Mouse (Mus musculus) adrenal gland, postnatal 10 days (tissue): ENCODE results near the gene Rpusd3. TPM values are rescaled to one million over a fixed set of nuclear protein-coding genes. Genes with fewer than 3 reads are reported as not detected.
A peak's percentile ranks its signal among the peaks of the same experiment; 100 is the strongest.

Experiments
- DNase-seq: peaks from one replicate; pipeline ENCODE4 v3.0.0; 2021; ENCODE audit warnings: mixed read lengths
- microRNA-seq: library from miRNA; unstranded; fragments of <30 nt; microRNA quantifications from one replicate; pipeline ENCODE4 v1.2.0, GENCODE M21; 2021
- total RNA-seq, 2 experiments: library from RNA; stranded (reverse); gene quantifications; 2 replicates each; pipeline ENCODE4 v1.2.3; 2021

Rpusd3 gene
- total RNA-seq, 2 experiments from 2014 or later, result 16.4 to 24.4 TPM

- DNase-seq, result no peak
These were observed 33.9 kb downstream of the Rpusd3 start for GRCm38 (mm10) chr6:113385160-113385714.

GRCm38 (mm10) chr6:113384351-113384927 lies 34.7 kb downstream of the Rpusd3 start:
- no peak for DNase-seq

GRCm38 (mm10) chr6:113380480-113380879 lies 38.7 kb downstream of the Rpusd3 start:
- no peak for DNase-seq

- DNase-seq, result no peak
These were observed 39.9 kb downstream of the Rpusd3 start for GRCm38 (mm10) chr6:113379246-113379645.

- peak; percentile 92 for DNase-seq
These were observed 41.4 kb downstream of the Rpusd3 start, which contains the start of the genes Tada3 and Arpc4 for GRCm38 (mm10) chr6:113377496-113378385. TSS of gene Tada3 (minus strand) at chr6:113377883. TSS of gene Arpc4 (plus strand) at chr6:113378115.

GRCm38 (mm10) chr6:113377172-113377495 lies 42.0 kb downstream of the Rpusd3 start:
- DNase-seq, result no peak

- DNase-seq, result peak; percentile 44
These were observed 45.6 kb downstream of the Rpusd3 start for GRCm38 (mm10) chr6:113373491-113373890.

GRCm38 (mm10) chr6:113370194-113370929 lies 48.8 kb downstream of the Rpusd3 start:
- DNase-seq, result no peak

- DNase-seq, result no peak
These were observed 50.6 kb downstream of the Rpusd3 start for GRCm38 (mm10) chr6:113368577-113368976.

GRCm38 (mm10) chr6:113368124-113368523 lies 51.0 kb downstream of the Rpusd3 start:
- no peak for DNase-seq

GRCm38 (mm10) chr6:113367574-113367973 lies 51.6 kb downstream of the Rpusd3 start:
- no peak for DNase-seq

- DNase-seq, result no peak
These were observed 52.5 kb downstream of the Rpusd3 start for GRCm38 (mm10) chr6:113366639-113367038.

Small RNA genes within 50 kb of the gene (microRNA-seq; reads per million reads assigned to microRNA genes)
- gene Gm24387, result not detected

Other genes with a start within 250 kb of the Rpusd3 start
- gene Lhfpl4, start 224.0 kb downstream of the Rpusd3 start, total RNA-seq, result 1 to 10 TPM; 3.2 to 4.8 TPM
- 10 to 100 TPM; 27.4 to 35.3 TPM for gene Mtmr14, start 181.5 kb downstream of the Rpusd3 start, total RNA-seq
- gene Cpne9, start 137.0 kb downstream of the Rpusd3 start, total RNA-seq, result 1 to 10 TPM in 1 of 2 experiments, under 1 TPM in 1; 0.90 to 1.2 TPM
- gene Brpf1, start 112.2 kb downstream of the Rpusd3 start, total RNA-seq, result 10 to 100 TPM; 32.6 to 37.2 TPM
- 10 to 100 TPM; 11.9 to 12.0 TPM for gene Ogg1, start 92.4 kb downstream of the Rpusd3 start, total RNA-seq
- 10 to 100 TPM; 47.1 to 50.3 TPM for gene Camk1, start 75.4 kb downstream of the Rpusd3 start, total RNA-seq
- 10 to 100 TPM; 30.5 to 37.1 TPM for gene Tada3, start 41.5 kb downstream of the Rpusd3 start, total RNA-seq
- 100 to 1,000 TPM; 181 to 183 TPM for gene Arpc4, start 41.2 kb downstream of the Rpusd3 start, total RNA-seq
- gene Ttll3, start 30.1 kb downstream of the Rpusd3 start, total RNA-seq, result 1 to 10 TPM; 1.8 to 4.3 TPM
- 100 to 1,000 TPM; 397 to 418 TPM for gene Cidec, start 16.4 kb upstream of the Rpusd3 start, total RNA-seq
- 10 to 100 TPM; 47.6 to 48.4 TPM for gene Jagn1, start 23.2 kb upstream of the Rpusd3 start, total RNA-seq
- gene Il17re, start 39.1 kb upstream of the Rpusd3 start, total RNA-seq, result 1 to 10 TPM; 1.1 to 1.5 TPM
- 10 to 100 TPM; 22.6 to 25.0 TPM for gene Il17rc, start 52.1 kb upstream of the Rpusd3 start, total RNA-seq
- gene Creld1, start 64.0 kb upstream of the Rpusd3 start, total RNA-seq, result 10 to 100 TPM; 35.8 to 43.1 TPM
- under 1 TPM; 0.30 to 0.55 TPM for gene Prrt3, start 82.6 kb upstream of the Rpusd3 start, total RNA-seq
- gene Emc3, start 112.3 kb upstream of the Rpusd3 start, total RNA-seq, result 10 to 100 TPM; 76.9 to 81.2 TPM
- 1 to 10 TPM; 5.0 to 7.0 TPM for gene Fancd2, start 112.3 kb upstream of the Rpusd3 start, total RNA-seq
- gene Fancd2os, start 181.4 kb upstream of the Rpusd3 start, total RNA-seq, result not detected
- 100 to 1,000 TPM; 139 to 159 TPM for gene Brk1, start 185.4 kb upstream of the Rpusd3 start, total RNA-seq
- gene Vhl, start 204.6 kb upstream of the Rpusd3 start, total RNA-seq, result 10 to 100 TPM; 24.7 to 26.3 TPM
- gene Irak2, start 219.1 kb upstream of the Rpusd3 start, total RNA-seq, result 10 to 100 TPM; 15.8 to 23.3 TPM